Mouse (Mus musculus): ENCODE data around the gene Spryd4.
A peak's percentile ranks its signal among the peaks of the same experiment; 100 is the strongest.
"Not testable (repeated sequence)": the region's sequence is repeated elsewhere in the genome, so short reads cannot be mapped to it uniquely, and the experiment has no call there.

Gene Spryd4

DNA sequence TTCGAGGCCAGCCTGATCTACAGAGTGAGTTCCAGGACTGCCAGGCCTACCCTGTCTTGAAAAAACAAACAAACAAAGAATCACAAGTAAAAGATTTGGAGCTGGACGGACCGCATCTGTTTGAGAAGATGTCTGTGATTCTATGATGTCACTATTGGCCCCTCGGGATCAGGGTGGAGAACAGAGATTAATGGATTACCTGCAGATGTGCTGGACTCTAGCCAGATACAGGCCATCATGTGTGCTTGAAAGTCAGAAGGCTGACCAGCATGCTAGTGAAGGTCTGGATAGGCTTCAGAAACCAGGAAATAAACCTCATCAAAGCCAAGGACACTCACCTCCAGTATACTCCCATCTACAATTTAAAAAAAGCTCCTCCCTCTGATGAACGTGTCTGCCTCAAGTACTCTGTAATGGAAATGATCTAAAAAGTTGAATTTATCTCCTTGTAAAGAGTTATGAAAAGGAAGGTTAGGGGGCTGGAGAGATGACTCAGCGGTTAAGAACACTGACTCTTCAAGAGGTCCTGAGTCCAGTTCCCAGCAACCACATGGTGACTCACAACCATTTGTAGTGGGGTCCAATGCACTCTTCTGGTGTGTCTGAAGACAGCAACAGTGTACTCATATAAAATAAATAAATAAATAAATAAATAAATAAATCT is 26.2 kb downstream of the Spryd4 start:
- DNase-seq = no peak

DNA sequence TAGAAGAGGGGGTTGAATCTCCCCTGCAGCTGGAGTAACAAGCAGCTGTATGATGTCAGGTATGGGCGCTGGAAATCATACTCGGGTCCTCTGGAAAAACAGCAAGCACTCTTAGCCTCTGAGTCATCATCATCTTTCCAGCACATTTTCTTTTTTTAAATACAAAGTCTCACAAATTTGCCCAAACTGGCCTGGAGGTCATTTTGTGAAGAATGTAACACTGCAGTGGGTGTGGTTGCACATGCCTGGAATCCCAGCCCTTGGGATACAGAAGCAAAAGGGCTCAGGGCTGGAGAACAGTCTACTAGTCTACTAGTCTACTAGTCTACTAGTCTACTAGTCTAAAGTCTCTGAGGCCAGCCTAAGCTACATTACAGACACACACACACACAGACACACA is 27.3 kb downstream of the Spryd4 start:
- DNase-seq = no peak

DNA sequence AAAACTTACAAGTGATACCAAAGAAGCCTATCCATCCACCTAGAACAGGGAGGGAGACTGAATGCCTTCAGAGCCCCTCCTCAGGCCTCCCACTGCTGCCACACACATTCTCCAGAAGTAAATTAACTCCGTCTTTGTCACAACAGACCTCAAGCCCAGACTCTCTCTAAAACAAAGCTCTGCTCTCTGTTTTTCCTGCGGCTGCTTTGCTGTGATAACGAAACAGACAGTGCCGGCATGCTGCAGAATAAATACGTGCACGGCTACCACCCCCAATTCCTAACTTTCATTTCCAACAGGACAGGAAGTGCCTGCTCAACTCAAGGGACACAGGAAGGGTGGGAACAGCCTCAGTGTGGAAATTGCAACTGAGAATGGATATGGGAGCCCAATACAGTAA is 31.6 kb downstream of the Spryd4 start, which contains the start of gene Rbms2:
Gene Rbms2 (minus strand): TSS at position 309 of the 400 bp plus-strand sequence.
- no peak for DNase-seq

DNA sequence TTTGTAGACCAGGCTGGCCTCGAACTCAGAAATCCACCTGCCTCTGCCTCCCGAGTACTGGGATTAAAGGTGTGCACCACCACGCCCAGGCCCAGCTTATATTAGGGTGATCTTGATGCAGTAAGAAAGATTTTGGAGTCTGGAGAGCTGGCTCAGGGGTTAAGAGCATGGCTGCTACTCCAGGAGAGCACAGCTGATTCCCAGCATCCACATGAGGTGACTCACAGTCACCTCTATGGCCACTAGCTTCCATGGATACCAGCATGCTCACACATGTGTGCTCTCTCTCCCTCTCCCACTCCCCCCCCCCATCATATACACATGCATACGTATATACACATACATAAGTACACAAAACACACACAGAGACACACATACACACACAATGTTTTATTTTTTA is 34.3 kb downstream of the Spryd4 start:
- DNase-seq = no peak

DNA sequence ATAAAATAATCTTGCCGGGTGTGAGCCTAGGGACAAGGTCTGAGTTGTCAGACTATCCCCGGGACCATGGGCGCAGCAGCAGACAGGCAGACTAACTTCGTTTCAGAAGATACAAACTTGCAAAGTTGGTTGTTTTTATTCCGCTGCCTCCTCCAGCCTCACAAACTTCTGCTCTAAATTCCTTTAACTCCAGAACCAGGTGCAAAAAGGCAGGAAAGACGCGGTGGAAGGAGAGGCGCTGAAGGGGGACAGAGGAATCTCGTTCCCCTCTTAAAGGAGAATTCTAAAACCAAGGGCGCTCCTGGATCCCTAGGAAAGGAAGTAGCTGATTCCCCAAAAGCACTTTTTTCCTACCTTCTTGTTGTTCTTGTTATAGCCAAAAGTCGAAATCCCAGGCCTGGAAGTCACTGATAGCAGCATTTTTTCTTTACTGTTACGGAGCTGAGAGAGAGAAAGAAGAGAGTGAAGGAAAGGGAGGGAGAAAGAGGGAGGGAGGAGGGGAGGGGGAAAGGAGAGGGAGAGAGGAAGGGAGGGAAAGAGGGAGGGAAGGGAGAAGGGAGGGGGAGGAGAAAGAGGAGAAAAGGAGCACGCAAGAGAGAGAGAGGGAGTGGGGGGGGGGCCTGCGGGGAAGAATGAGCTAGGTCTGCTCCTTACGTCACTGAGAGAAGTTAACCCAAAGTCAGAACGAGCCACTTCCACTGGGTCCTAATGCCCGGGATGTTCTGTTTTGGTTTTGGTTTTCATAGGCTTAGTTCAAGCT is 35.4 kb downstream of the Spryd4 start:
- peak; percentile 22 for DNase-seq

DNA sequence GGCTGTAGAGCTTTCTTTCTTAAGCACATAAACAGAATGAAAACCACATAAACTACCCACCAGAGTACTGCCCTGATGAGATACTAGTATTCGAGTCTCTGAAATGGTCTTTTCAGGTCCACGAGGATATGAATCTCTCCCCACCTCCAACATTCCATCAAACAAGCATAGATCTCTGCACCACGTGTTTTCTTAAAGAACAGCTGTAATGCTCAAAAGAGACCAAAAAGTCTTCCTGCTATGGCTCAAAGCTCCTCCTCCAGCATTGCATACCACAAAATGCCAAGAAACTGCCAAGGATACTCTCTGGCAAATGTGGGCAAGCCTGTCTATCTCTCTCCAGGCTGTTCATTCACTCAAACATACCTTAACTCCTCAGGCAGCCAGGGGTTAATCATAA is 36.3 kb downstream of the Spryd4 start:
- no peak for DNase-seq

DNA sequence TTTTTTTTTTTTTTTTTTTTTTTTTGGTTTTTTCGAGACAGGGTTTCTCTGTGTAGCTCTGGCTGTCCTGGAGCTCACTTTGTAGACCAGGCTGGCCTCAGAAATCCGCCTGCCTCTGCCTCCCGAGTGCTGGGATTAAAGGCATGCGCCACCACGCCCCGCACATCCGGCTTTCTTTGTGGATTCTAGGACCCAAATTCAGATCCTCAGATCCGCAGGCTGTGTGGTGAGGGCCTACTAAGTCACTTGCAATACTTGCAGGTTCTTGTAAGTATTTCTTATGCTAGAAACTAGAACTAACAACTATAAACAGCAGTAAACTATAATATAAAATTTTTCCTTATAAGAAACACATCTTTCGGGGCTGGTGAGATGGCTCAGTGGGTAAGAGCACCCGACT is 40.3 kb downstream of the Spryd4 start:
- not testable (repeated sequence) for DNase-seq

DNA sequence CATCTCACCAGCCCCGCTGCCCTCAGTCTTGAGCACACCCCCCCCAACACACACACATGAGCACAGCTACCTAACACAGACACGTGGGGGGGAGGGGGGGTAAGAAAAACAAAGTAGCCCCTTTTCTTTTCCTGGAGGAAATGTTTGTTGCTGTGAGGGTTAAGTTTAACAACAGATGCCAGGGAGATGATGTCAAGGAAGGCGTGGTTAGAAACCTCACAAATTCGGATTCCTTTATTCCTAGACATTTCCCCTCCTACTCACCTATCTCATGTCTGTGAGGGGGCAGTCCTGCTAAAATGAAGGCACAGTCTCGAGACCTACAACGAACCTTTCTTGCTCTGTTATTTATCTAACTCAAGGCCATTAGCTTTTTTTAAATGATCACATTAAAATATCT is 44.5 kb downstream of the Spryd4 start:
- no peak for DNase-seq

DNA sequence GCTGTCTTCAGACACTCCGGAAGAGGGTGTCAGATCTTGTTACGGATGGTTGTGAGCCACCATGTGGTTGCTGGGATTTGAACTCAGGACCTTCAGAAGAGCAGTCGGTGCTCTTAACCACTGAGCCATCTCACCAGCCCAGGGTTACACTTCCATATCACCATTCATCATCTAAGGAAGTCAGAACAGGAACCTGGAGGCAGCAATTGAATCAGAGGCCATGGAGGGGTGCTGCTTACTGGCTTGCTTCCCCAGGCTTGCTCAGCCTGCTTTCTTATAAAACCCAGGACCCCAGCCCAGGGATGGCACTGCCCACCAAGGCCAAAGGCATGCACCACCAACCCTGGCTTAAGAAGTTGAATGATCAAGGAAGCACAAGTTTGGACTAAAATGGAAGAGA is 45.9 kb downstream of the Spryd4 start:
- not testable (repeated sequence) for DNase-seq

Measured in right cerebral cortex, postnatal 14 days (tissue).